Mouse (Mus musculus) lung, adult 2 months (tissue): ENCODE results near the gene Htra3.

ENCODE experiments used
- CTCF ChIP-seq: fragments of 200-500 bp; IDR thresholded peaks from 2 replicates; pipeline ENCODE4 v1.5.1; 2011; ENCODE audit warnings: mild to moderate bottlenecking, low read length, control low read depth; ENCODE audit not compliant: insufficient read depth
- POLR2A ChIP-seq: fragments of 200-500 bp; IDR thresholded peaks from 2 replicates; pipeline ENCODE4 v1.6.1; 2011; ENCODE audit warnings: low read depth, mild to moderate bottlenecking, control low read depth, low read length, borderline replicate concordance; ENCODE audit errors: extremely low read depth

- TF ChIP-seq CTCF, result no peak
- TF ChIP-seq POLR2A, result no peak
Measured at GRCm38 (mm10) chr5:35632841-35633240, 46.7 kb downstream of the Htra3 start.
